ENCODE assay signal across 13 mouse cellular contexts in the genomic region with DNA sequence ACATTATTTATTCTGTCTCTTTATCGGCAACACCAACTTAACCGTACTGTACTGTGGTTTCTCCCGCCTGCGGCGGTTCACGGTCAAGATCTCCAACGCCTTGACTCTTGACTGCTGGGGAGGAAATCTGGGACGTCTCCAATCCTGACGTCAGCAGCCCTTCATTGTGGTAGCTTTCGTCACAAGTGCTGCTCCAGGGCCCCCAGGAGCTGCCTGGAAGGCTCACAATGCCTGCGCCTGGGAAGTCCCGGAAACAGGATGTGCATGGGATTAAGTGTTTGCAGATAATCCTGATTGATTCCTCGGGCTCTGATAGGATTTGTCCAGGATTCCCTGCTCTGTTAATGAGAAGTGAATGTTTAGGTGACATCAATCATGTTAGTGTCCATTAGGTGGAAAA.
A peak's percentile ranks its signal among the peaks of the same experiment; 100 is the strongest.
DNase-seq lines count a peak whose midpoint lies in the region; ATAC-seq and TF ChIP-seq lines count a peak whose summit lies in the region.
"Had no signal": no experiment of that assay in that cellular context is flagged by ENCODE, and none has a peak within 500 bp of the region (broad histone marks: within the 10 kb centered on the region; RNA-seq: fewer than 3 reads in every experiment).

No protein-coding gene starts in this region.

- ATAC-seq in midbrain, postnatal 0 days (ENCODE audit: low FRiP score), result no peak
- no peak for ATAC-seq in intestine, embryonic 15.5 days

- peaks cover 14% of the 10 kb centered on the region for H3K4me1 ChIP-seq in midbrain, embryonic 10.5 days
- H3K4me1 ChIP-seq in midbrain, postnatal 0 days (ENCODE audit: insufficient read depth, low read length), result no peaks in the 10 kb centered on the region
- H3K4me1 ChIP-seq in intestine, embryonic 15.5 days (replicated peaks), result no peaks in the 10 kb centered on the region

- no peak overlapping the region for H3K4me3 ChIP-seq in midbrain, embryonic 10.5 days
- H3K4me3 ChIP-seq in midbrain, postnatal 0 days (ENCODE audit: low read depth, low read length), result no peak overlapping the region
- H3K4me3 ChIP-seq in intestine, embryonic 15.5 days (replicated peaks), result no peak overlapping the region
- H3K4me3 ChIP-seq: embryonic facial prominence, embryonic 12.5 days; hindbrain, embryonic 10.5 days had no signal

- peak; percentile 41 for DNase-seq in midbrain, embryonic 10.5 days (ENCODE audit: low spot score)
- no peak for DNase-seq in midbrain, postnatal 0 days (ENCODE audit: low spot score)
- DNase-seq in embryo, embryonic 10 days (ENCODE audit: low spot score), result peak; percentile 38
- DNase-seq in kidney, postnatal 10 days, result peak; percentile 76
- peak; percentile 83 to 85 for DNase-seq in lung, postnatal 4 days
- no peak for DNase-seq in natural killer cell, adult 2 months (ENCODE audit: low spot score in 2 of 2)
- DNase-seq in thymus, postnatal 0 days (ENCODE audit: low spot score), result no peak
- DNase-seq: cerebellum, adult 11-12 months; right cerebral cortex, postnatal 25 days; thymus, postnatal 36 days had no signal

- H3K9ac ChIP-seq in midbrain, postnatal 0 days (replicated peaks; ENCODE audit: low read length, poor library complexity, severe bottlenecking), result no peak overlapping the region
- H3K9ac ChIP-seq in intestine, embryonic 15.5 days, result no peak overlapping the region
- H3K9ac ChIP-seq: embryonic facial prominence, embryonic 12.5 days had no signal

- H3K36me3 ChIP-seq in midbrain, embryonic 10.5 days, result no peaks in the 10 kb centered on the region
- no peaks in the 10 kb centered on the region for H3K36me3 ChIP-seq in midbrain, postnatal 0 days (ENCODE audit: insufficient read depth, low read length)
- H3K36me3 ChIP-seq in intestine, embryonic 15.5 days, result no peaks in the 10 kb centered on the region
- H3K36me3 ChIP-seq: embryonic facial prominence, embryonic 12.5 days; hindbrain, embryonic 10.5 days had no signal

- no peak for TF ChIP-seq CTCF in midbrain, postnatal 0 days (IDR thresholded peaks at IDR 0.05)

- no peak overlapping the region for H3K4me2 ChIP-seq in midbrain, postnatal 0 days (ENCODE audit: low read depth, low read length, poor library complexity, severe bottlenecking)
- no peak overlapping the region for H3K4me2 ChIP-seq in intestine, embryonic 15.5 days (replicated peaks)
- H3K4me2 ChIP-seq: embryonic facial prominence, embryonic 12.5 days had no signal

- H3K9me3 ChIP-seq in midbrain, embryonic 10.5 days (replicated peaks), result no peaks in the 10 kb centered on the region
- H3K9me3 ChIP-seq in midbrain, postnatal 0 days (ENCODE audit: low read length), result no peaks in the 10 kb centered on the region
- H3K9me3 ChIP-seq in intestine, embryonic 15.5 days, result no peaks in the 10 kb centered on the region
- H3K9me3 ChIP-seq: embryonic facial prominence, embryonic 12.5 days; hindbrain, embryonic 10.5 days had no signal

- WGBS in midbrain, embryonic 10.5 days, result 61% methylated on average over 13 of the region's 13 CpGs
- WGBS in midbrain, postnatal 0 days, result 50% methylated on average over 13 of the region's 13 CpGs
- WGBS in intestine, embryonic 15.5 days, result 56% methylated on average over 13 of the region's 13 CpGs

- no peaks in the 10 kb centered on the region; the same call in 1 of the 2 replicates for H3K27me3 ChIP-seq in midbrain, embryonic 10.5 days (ENCODE audit: low read depth, poor library complexity, severe bottlenecking)
- H3K27me3 ChIP-seq in midbrain, postnatal 0 days (ENCODE audit: insufficient read depth, low read length), result no peaks in the 10 kb centered on the region
- H3K27me3 ChIP-seq in intestine, embryonic 15.5 days (replicated peaks), result no peaks in the 10 kb centered on the region
- H3K27me3 ChIP-seq: embryonic facial prominence, embryonic 12.5 days had no signal

- H3K27ac ChIP-seq in midbrain, embryonic 10.5 days (replicated peaks), result peak overlapping the region; percentile 65; the same call in 1 of the 2 replicates
- H3K27ac ChIP-seq in midbrain, postnatal 0 days (ENCODE audit: low read depth, low read length), result no peak overlapping the region
- no peak overlapping the region for H3K27ac ChIP-seq in intestine, embryonic 15.5 days

Comparison
In these comparisons a context has a peak if more than half of its experiments do, and no peak if none do; other contexts are left out.
1. DNase-seq: peak in midbrain, embryonic 10.5 days (single experiment), embryo, embryonic 10 days (single experiment), kidney, postnatal 10 days (single experiment) and lung, postnatal 4 days (2 of 2); none in midbrain, postnatal 0 days (single experiment), natural killer cell, adult 2 months (0 of 2) and thymus, postnatal 0 days (single experiment).